Mouse (Mus musculus) stomach, postnatal 0 days (tissue): ENCODE measurements around the gene Fgfr2.

Experiments
- CTCF ChIP-seq: IDR thresholded peaks from 2 replicates; pipeline ENCODE4 v1.5.1; 2016; ENCODE audit warnings: antibody characterized with exemption, low read depth, mild to moderate bottlenecking, moderate library complexity
- EP300 ChIP-seq: optimal IDR thresholded peaks from 2 replicates; pipeline ENCODE3; 2016; ENCODE audit warnings: antibody characterized with exemption

DNA sequence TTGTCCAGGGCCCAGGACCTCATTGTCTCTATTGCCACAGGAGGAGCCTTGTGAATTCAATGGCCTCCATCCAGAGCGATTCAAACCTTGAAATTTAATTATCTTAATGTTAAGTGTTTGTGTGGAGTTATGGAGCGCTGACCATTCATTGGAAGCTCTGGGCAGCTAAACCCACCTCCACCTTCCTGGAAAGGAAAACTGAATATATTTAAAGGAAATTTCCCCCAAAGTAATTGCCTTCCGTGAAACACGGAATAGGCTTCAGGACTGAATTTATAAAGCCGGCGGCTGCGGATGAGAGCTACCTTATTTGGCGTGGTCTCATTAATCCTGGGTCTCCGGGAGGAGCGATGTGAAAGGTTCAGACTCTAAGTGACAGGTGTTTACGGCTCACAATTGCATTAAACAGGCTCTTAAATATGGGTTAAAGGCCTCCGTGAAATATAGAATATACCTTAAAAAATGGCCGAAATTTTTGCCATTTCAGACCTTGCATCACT is 1479.8 kb downstream of the Fgfr2 start:
- TF ChIP-seq CTCF (no peak), EP300 (no peak)
